Mouse (Mus musculus) adrenal gland, postnatal 10 days (tissue): ENCODE results near the gene Mamstr. TPM values are rescaled to one million over a fixed set of nuclear protein-coding genes. Genes with fewer than 3 reads are reported as not detected.
"Not testable (repeated sequence)": the region's sequence is repeated elsewhere in the genome, so short reads cannot be mapped to it uniquely, and the experiment has no call there.

Source experiments
- DNase-seq: peaks from one replicate; pipeline ENCODE4 v3.0.0; 2021; ENCODE audit warnings: mixed read lengths
- total RNA-seq, 2 experiments: library from RNA; stranded (reverse); gene quantifications; 2 replicates each; pipeline ENCODE4 v1.2.3; 2021

Gene Mamstr
- total RNA-seq, 2 experiments from 2014 or later: 8.3 to 13.2 TPM

DNA sequence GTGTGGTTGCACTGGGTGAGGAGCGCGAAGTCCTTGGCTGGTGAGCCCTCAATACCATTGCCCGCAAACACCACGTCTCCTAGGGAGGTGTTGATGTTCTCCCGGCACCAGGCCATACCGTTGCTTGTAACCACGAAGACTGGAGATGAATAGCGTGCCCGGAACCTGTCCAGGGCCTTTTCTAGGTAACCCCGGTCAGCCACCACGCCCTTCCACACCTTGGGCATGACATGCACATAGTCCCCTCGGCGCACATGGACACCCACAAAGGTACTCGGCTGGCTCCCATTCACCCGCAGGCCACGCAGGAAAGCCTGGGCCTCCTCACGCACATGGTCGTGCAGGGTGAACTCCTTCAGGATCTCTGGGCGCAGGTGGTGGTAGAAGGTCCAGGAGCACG is 10.7 kb downstream of the Mamstr start:
- not testable (repeated sequence) for DNase-seq

GRCm38 (mm10) chr7:45654424-45655047 is 14.8 kb downstream of the Mamstr start:
- DNase-seq: no peak

- no peak for DNase-seq
These were observed 21.1 kb downstream of the Mamstr start for GRCm38 (mm10) chr7:45660746-45661478.

DNA sequence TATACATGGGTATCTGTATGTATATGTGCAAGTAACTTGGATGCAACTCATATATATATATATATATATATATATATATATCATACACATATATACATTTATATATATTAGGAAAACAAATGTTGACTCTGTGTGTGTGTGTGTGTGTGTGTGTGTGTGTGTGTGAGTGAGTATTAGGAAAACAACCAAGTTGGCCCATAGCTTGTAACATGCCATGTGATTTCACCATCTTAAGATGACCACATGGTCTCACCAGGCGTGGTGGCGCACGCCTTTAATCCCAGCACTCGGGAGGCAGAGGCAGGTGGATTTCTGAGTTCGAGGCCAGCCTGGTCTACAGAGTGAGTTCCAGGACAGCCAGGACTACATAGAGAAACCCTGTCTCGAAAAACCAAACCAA is 21.9 kb downstream of the Mamstr start:
- not testable (repeated sequence) for DNase-seq

- DNase-seq: no peak
These were observed 25.7 kb downstream of the Mamstr start for GRCm38 (mm10) chr7:45665303-45666138.

DNA sequence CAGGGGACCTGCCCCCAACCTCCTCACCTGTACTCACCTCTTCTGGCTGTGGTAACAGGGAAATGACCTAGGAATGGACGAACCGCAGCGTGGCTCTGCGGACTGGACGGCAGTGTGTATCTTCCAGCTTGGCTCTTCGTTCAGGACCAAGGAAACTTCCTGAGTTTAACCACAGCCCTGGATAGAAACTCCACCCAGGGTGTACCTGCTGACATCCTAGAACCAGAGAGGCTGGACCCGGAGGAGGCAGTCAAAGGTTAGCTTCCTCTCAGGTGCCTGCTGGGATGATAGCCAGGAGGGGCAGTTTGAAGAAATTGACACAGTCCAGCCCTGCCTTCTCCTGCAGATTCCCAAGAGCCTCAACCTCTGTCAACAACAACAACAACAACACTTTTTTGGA is 26.4 kb downstream of the Mamstr start, which contains the start of gene Fut2:
Gene Fut2, minus strand, starts transcription at position 234 of the 400 bp plus-strand sequence.
- no peak for DNase-seq

GRCm38 (mm10) chr7:45667761-45668160 is 28.0 kb downstream of the Mamstr start:
- no peak for DNase-seq

DNA sequence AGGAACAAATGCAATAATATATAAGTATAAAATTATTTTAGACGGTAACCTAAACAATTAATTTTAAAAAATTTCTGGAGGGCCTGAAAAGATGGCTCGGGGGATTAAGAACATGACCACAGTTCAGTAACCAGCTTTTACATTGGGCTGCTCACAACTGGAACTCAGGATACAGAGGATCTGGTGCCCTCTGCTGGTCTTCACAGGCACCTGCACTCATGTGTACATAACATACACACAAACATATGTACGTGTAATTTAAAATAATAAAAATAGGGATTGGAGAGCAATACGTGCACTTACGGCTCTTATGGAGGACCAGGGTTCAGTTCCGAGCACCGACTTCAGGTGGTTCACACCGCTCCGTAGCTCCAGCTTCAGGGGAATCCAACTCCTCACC is 29.1 kb downstream of the Mamstr start:
- no peak for DNase-seq

GRCm38 (mm10) chr7:45677627-45678295 is 38.0 kb downstream of the Mamstr start:
- no peak for DNase-seq

DNA sequence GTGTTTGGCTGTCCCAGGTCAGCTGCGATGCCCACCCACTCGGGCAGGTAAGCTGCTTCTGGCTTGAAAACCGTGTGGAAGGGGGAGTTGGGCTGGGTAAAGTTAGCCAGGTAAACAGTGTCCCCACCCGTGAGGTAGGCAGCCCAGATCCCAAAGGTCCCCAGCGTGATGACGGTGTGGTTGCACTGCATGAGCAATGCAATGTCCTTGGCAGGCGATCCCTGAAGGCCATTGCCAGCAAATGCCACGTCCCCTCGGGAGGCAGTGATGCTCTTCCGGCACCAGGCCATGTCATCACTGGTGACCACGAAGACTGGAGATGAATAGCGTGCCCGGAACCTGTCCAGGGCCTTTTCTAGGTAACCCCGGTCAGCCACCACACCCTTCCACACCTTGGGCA is 38.7 kb downstream of the Mamstr start:
- peak; percentile 59 for DNase-seq

DNA sequence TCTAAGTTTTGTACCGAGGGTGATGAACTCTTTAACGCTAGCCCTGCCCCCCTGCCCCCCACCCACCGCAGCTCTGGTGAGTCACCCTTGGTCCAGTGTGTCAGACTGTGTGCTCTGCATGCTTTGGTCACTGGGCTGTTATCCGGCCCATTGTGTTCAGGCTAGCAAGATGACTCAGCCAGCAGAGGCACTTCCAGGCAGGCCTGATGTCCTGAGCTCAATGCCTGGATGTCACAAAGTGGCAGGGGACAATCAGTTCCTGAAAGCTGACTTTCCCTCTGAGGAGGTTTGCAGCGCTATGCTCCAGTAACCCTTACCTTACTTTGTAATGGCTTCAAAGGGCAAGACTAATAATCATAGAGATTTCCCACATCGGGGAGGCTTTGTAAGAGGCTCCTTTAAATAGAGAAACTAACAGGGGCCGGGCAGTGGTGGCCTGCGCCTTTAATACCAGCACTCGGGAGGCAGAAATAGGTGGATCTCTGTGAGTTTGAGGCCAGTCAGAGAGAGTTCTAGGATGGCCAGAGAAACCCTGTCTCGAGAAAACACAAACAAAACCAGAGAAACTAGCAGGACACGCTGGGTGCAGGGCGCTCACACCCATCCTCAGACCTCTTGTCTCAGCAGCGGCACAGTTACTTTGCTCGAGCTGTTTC is 40.3 kb downstream of the Mamstr start:
- peak; percentile 66 for DNase-seq

DNA sequence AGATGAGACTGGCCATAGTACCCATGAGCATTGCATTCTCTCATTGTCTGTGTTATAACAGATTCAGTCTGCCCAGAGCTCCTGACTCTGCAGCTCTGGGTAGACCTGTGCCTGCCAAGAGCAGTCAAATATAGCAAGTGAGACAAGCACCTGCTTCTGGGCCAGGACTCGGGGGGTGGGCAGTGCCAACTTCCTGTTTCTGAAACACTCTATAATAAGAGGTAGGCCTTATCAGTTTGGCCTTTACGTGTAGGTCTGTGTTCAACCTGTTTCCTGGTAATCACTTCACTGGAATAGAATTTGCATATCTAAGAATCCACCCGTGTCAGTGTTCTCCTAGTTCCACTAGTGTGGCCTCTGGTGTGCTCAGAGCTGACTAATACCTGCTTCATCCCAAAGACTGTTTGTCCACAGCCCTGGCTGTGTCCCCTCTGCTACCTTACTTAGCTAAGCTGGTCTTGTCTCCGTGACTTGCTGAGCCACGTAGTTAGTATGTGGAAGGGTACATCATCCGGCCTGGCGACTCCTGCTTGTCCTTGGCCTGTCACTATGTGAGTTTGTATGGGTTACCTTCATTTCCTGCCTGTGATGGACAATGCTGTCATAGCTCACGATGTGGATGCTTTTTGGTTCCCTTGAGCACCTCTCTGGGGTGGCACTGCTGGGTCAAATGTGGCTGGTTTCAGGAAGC is 41.4 kb downstream of the Mamstr start:
- DNase-seq: no peak

DNA sequence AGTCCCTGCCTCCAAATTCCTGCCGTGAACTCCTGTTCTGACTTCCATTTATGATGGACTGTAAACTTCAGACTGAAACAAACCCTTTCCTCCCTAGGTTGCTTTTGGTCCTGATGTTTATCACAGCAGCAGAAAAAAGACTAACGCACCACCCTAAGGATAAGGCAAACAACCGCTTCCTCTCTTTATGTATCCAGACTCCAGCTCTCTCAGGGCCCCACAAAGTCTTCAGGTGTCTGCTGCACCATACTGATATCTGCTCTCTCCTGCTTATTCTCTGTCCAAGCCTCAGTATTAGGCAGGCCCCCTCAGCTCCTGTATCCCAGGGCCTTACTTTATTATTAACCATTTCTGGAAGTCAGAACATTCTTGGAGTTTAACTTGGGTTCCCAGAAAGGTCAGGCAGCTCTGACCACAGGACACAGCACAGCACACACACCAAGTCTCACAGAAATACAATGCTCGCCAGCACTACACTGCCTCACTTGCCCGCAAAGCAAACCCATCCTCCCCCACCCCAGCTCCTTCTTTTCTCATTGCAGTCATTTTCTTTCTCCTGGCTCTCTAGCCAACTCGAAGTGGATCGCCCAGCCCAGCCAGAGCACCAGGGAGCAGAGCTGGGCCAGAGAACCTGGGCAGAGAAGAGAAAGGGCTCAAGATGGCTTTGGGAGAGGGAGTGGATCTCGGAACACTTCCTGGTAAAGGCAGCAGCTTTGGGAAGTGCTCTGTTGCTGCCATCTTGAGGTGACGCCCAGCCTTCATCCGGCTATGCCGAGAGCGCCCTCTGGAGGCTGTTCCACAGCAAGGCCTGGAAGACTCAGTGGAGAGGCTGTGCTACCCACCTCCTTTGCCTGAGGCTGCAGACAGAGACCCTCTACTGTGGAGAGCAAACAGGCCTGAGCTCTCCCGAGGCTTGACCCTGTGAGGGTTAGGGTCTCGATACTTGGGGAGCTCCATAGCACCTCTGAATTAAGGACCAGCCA is 42.7 kb downstream of the Mamstr start:
- DNase-seq: peak; percentile 92

- DNase-seq: no peak
These were observed 43.7 kb downstream of the Mamstr start, which contains the start of gene Ntn5 for GRCm38 (mm10) chr7:45683396-45684050. Gene Ntn5, plus strand, starts transcription at chr7:45684022.

DNA sequence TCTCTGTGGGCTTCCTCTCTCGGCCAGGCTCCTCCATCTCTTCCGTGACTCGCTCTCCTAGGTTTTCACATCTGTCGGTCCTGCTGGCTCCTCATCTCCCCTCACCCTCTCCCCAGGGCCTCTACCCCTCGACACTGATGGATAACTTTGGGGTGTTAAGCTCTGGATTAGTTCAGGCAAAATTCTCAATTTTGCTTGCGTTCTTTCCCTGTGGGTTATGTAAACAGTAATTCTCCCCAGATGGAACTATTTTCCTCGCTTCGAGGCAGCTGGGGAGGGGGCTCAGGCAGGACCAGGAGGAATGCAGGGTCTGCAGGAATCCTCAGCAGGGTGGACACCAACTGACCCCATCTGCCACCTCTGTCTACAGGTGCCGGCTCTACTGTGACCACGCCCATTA is 46.0 kb downstream of the Mamstr start:
- DNase-seq: no peak

GRCm38 (mm10) chr7:45686841-45687240 is 47.1 kb downstream of the Mamstr start:
- peak; percentile 4 for DNase-seq

GRCm38 (mm10) chr7:45689099-45689498 is 49.3 kb downstream of the Mamstr start:
- no peak for DNase-seq

GRCm38 (mm10) chr7:45689800-45690199 is 50.0 kb downstream of the Mamstr start:
- peak; percentile 15 for DNase-seq

DNA sequence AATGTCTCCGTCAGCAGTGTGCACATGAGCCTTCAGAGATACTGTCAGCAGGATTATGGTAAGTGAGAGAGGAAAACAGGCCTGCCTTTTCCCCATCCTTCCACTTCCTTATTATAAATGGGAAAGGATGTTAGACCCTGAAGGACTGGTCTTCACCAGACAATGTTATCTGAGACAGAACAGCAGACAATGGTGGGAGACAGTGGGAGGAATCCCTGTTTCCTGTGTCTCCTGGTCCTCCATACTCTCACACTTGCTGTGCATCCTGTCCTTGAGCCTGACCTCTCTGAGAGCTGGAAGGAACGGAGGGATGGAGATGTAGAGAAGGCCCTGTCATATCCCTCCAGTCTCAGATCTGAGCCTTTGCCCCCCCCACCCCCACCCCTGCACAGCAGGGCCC is 52.6 kb downstream of the Mamstr start:
- no peak for DNase-seq
